Mouse (Mus musculus) fibroblast of lung, adult 2 months (primary cell): ENCODE data around the gene Adam23.

ENCODE experiments used
- DNase-seq: peaks from one replicate; pipeline ENCODE4 v3.0.0-alpha.2; 2011; ENCODE audit warnings: low read depth

The Adam23 gene

GRCm38 (mm10) chr1:63445656-63446046 lies at the start of gene Adam23:
Adam23 (plus strand) TSS chr1:63445891.
- DNase-seq: no peak

GRCm38 (mm10) chr1:63401130-63401529 lies 44.6 kb upstream of the Adam23 start:
- no peak for DNase-seq

GRCm38 (mm10) chr1:63403601-63404000 lies 42.1 kb upstream of the Adam23 start:
- DNase-seq: peak; percentile 3

GRCm38 (mm10) chr1:63408344-63408743 lies 37.3 kb upstream of the Adam23 start:
- DNase-seq: no peak

GRCm38 (mm10) chr1:63418491-63418890 lies 27.2 kb upstream of the Adam23 start:
- DNase-seq: no peak

- no peak for DNase-seq
Observed at GRCm38 (mm10) chr1:63430668-63431067, 15.0 kb upstream of the Adam23 start.

GRCm38 (mm10) chr1:63431166-63431565 lies 14.5 kb upstream of the Adam23 start:
- DNase-seq: no peak

GRCm38 (mm10) chr1:63431842-63432241 lies 13.8 kb upstream of the Adam23 start:
- DNase-seq: no peak

- DNase-seq: no peak
Observed at GRCm38 (mm10) chr1:63434052-63434451, 11.6 kb upstream of the Adam23 start.

- DNase-seq: no peak
Observed at GRCm38 (mm10) chr1:63437529-63437928, 8.2 kb upstream of the Adam23 start.

GRCm38 (mm10) chr1:63442186-63442585 lies 3.5 kb upstream of the Adam23 start:
- no peak for DNase-seq

- no peak for DNase-seq
Observed at GRCm38 (mm10) chr1:63442616-63443015, 3.1 kb upstream of the Adam23 start.

- no peak for DNase-seq
Observed at GRCm38 (mm10) chr1:63445149-63445609, 512 bp upstream of the Adam23 start.

GRCm38 (mm10) chr1:63446047-63446704 lies 485 bp downstream of the Adam23 start:
- no peak for DNase-seq

- DNase-seq: no peak
Observed at GRCm38 (mm10) chr1:63446721-63447120, 1.0 kb downstream of the Adam23 start.

GRCm38 (mm10) chr1:63450091-63450490 lies 4.4 kb downstream of the Adam23 start:
- peak; percentile 50 for DNase-seq

- DNase-seq: no peak
Observed at GRCm38 (mm10) chr1:63453332-63453887, 7.7 kb downstream of the Adam23 start.

GRCm38 (mm10) chr1:63457801-63458519 lies 12.3 kb downstream of the Adam23 start:
- DNase-seq: no peak

- DNase-seq: no peak
Observed at GRCm38 (mm10) chr1:63459151-63459550, 13.5 kb downstream of the Adam23 start.

GRCm38 (mm10) chr1:63459926-63460325 lies 14.2 kb downstream of the Adam23 start:
- no peak for DNase-seq

GRCm38 (mm10) chr1:63464441-63464840 lies 18.8 kb downstream of the Adam23 start:
- no peak for DNase-seq

GRCm38 (mm10) chr1:63473272-63473671 lies 27.6 kb downstream of the Adam23 start:
- DNase-seq: no peak

GRCm38 (mm10) chr1:63473696-63474095 lies 28.0 kb downstream of the Adam23 start:
- DNase-seq: no peak
